Mouse (Mus musculus): ENCODE results near the gene Mad2l1bp. TPM values are rescaled to one million over a fixed set of nuclear protein-coding genes. Genes with fewer than 3 reads are reported as not detected.

Mad2l1bp gene
- polyA plus RNA-seq, 1 experiment from 2014 or later: 37.1 TPM

DNA sequence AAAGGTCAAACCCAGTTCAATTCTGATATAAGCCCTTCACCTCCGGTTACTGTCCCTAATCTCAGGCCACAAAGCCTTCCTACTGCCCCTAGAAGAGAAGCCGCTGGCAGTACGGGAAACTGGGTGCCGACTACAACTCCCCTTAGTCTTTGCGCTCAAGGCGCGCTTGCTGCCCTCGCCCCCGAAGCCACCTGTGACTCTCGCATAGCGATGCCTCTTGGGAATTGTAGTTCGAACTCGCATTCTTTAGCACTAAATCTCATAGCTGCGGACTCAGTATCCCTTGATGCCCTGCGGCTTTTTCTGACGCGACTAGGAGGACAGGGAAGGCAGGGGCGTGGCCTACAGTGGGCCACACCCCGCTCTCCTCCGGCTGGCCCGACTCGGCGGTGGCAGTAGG is 7.3 kb upstream of the Mad2l1bp start, which contains the start of gene Gtpbp2:
TSS of gene Gtpbp2 (plus strand) at position 347 of the 400 bp plus-strand sequence.
- H3K4me1 ChIP-seq (ENCODE audit: control insufficient read depth, insufficient read depth, low read length): peaks cover 24% of the 10 kb centered on the region
- H3K9me3 ChIP-seq (ENCODE audit: control insufficient read depth, low read length): no peaks in the 10 kb centered on the region
- 0 out of 2 replicates have a peak, but pooled peaks cover 7% of the 10 kb centered on the region for H3K36me3 ChIP-seq (ENCODE audit: control insufficient read depth, insufficient read depth, low read length)
- ATAC-seq: peak; percentile 92
- H3K4me2 ChIP-seq (ENCODE audit: low read depth, low read length): peak within 1 kb of the TSS; percentile 76
- WGBS: 0% methylated on average over 23 of the region's 23 CpGs
- H3K27ac ChIP-seq (ENCODE audit: low read length): peak within 1 kb of the TSS; percentile 94
- H3K9ac ChIP-seq (ENCODE audit: low read depth, low read length): peak within 1 kb of the TSS; percentile 86
- H3K27me3 ChIP-seq (replicated peaks; ENCODE audit: control insufficient read depth, insufficient read depth, low read length): no peaks in the 10 kb centered on the region
- H3K4me3 ChIP-seq (ENCODE audit: low read length): peak within 1 kb of the TSS; percentile 78

DNA sequence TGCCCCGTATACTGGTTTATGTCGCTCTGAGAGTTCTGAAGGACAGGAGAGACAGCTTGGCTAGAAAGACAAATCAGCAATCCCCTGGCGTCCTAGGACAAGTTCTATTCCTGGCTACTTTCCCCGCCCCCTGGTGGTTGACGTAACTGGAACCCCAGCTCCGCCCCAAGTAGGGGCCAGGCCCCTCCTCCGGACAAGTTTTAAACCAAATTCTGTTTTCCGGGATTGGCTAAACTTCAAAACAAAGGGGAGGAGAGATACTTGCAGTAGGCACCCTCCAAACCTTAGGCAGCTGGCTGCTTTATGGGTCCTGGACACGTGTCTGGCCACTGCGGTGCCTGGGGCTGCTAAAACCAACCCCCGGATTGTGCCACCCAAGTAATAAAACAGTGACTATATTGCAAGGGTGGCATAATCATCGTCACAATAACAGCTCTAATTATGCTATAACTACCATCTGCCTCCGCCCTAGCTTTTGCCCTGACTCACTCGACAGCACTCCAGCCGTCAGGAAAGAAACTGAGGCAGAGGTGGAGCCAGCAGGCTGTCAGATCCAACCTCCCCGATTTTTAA is 6.8 kb upstream of the Mad2l1bp start:
- H3K4me2 ChIP-seq (ENCODE audit: low read depth, low read length): peak overlapping the region; percentile 76
- 0 out of 2 replicates have a peak, but pooled peaks cover 7% of the 10 kb centered on the region for H3K36me3 ChIP-seq (ENCODE audit: control insufficient read depth, insufficient read depth, low read length)
- no peaks in the 10 kb centered on the region for H3K9me3 ChIP-seq (ENCODE audit: control insufficient read depth, low read length)
- H3K4me3 ChIP-seq (ENCODE audit: low read length): peak overlapping the region; percentile 78
- H3K4me1 ChIP-seq (ENCODE audit: control insufficient read depth, insufficient read depth, low read length): peaks cover 24% of the 10 kb centered on the region
- peak overlapping the region; percentile 94 for H3K27ac ChIP-seq (ENCODE audit: low read length)
- WGBS: under 1% methylated on average over 16 of the region's 16 CpGs
- no peaks in the 10 kb centered on the region for H3K27me3 ChIP-seq (replicated peaks; ENCODE audit: control insufficient read depth, insufficient read depth, low read length)
- ATAC-seq: peak; percentile 72
- H3K9ac ChIP-seq (ENCODE audit: low read depth, low read length): peak overlapping the region; percentile 70

DNA sequence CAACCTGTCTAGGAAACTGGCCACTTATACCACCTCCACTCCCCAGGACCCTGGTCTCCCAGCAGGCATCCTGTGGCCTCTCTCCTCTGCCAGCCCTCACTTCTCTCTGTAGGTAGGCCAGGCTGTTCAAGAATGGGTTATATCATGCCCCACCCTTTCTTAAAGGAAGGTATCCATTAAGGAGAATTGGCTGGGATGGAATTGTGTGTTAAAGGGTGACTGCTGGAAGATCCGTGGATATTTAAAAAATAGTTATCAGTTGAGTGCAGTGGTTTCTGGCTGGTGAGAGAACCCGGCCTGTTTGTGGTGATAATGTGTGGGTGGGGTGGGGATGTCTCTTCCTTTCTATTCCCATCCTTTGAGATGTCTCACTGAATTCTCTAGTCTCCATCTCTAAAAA is 5.9 kb upstream of the Mad2l1bp start:
- Histone ChIP-seq H3K36me3 (ENCODE audit: control insufficient read depth, insufficient read depth, low read length) (0 out of 2 replicates have a peak, but pooled peaks cover 3% of the 10 kb centered on the region), H3K27me3 (replicated peaks; ENCODE audit: control insufficient read depth, insufficient read depth, low read length) (no peaks in the 10 kb centered on the region), H3K4me1 (ENCODE audit: control insufficient read depth, insufficient read depth, low read length) (peaks cover 24% of the 10 kb centered on the region), H3K9ac (ENCODE audit: low read depth, low read length) (no peak overlapping the region), H3K27ac (ENCODE audit: low read length) (peak overlapping the region; percentile 94; the same call in 1 of the 2 replicates), H3K4me3 (ENCODE audit: low read length) (peak overlapping the region; percentile 78; the same call in 1 of the 2 replicates), H3K9me3 (ENCODE audit: control insufficient read depth, low read length) (no peaks in the 10 kb centered on the region), H3K4me2 (ENCODE audit: low read depth, low read length) (peak overlapping the region; percentile 76; the same call in 1 of the 2 replicates)
- ATAC-seq: no peak
- WGBS: 56% methylated on average over 2 of the region's 2 CpGs

DNA sequence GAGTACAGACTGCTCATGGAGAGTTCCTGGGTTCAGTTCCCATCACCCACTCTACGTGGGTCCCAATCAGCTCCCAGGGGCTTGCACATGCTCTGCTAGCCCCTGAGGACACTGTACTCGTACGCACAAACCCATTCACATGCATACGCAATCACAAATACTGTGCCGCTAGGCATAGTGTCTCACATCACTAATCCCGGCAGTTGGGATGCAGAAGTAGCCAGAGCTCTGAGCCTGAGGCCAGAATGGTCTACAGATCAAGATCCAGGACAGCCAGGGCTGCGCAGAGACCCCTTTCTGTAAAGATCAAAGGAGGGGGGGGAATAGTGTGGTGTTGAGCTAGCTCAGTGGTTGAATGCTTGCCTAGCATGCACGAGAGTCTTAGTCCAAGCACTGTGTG is 3.8 kb upstream of the Mad2l1bp start:
- no peaks in the 10 kb centered on the region for H3K27me3 ChIP-seq (replicated peaks; ENCODE audit: control insufficient read depth, insufficient read depth, low read length)
- no peak overlapping the region for H3K4me2 ChIP-seq (ENCODE audit: low read depth, low read length)
- 85% methylated on average over 8 of the region's 8 CpGs for WGBS
- H3K27ac ChIP-seq (ENCODE audit: low read length): no peak overlapping the region
- H3K4me1 ChIP-seq (ENCODE audit: control insufficient read depth, insufficient read depth, low read length): peaks cover 19% of the 10 kb centered on the region
- H3K9me3 ChIP-seq (ENCODE audit: control insufficient read depth, low read length): no peaks in the 10 kb centered on the region
- H3K36me3 ChIP-seq (ENCODE audit: control insufficient read depth, insufficient read depth, low read length): no peaks in the 10 kb centered on the region
- no peak overlapping the region for H3K9ac ChIP-seq (ENCODE audit: low read depth, low read length)
- ATAC-seq: no peak
- H3K4me3 ChIP-seq (ENCODE audit: low read length): no peak overlapping the region

DNA sequence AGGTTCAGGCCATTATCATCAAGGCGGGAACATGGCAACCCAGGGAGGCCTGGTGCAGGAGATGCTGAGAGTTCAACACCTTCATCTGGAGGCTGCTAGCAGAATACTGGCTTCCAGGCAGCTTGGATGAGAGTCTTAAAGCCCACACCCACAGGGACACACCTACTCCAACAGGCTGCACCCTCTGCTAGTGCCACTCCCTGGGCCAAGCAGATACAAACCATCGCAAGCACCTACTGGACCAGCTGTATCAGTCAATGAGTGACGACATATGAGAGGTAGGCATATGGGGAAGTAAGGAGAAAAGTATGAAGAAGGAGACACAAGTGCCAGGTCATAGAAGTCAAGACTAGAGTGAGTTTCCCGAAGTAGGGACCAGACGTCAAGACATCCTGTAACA is 3.3 kb upstream of the Mad2l1bp start:
- no peak overlapping the region for H3K27ac ChIP-seq (ENCODE audit: low read length)
- no peak overlapping the region for H3K9ac ChIP-seq (ENCODE audit: low read depth, low read length)
- H3K4me3 ChIP-seq (ENCODE audit: low read length): no peak overlapping the region
- H3K36me3 ChIP-seq (ENCODE audit: control insufficient read depth, insufficient read depth, low read length): no peaks in the 10 kb centered on the region
- 82% methylated on average over 5 of the region's 5 CpGs for WGBS
- no peak for ATAC-seq
- no peak overlapping the region for H3K4me2 ChIP-seq (ENCODE audit: low read depth, low read length)
- peaks cover 14% of the 10 kb centered on the region for H3K4me1 ChIP-seq (ENCODE audit: control insufficient read depth, insufficient read depth, low read length)
- no peaks in the 10 kb centered on the region for H3K27me3 ChIP-seq (replicated peaks; ENCODE audit: control insufficient read depth, insufficient read depth, low read length)
- H3K9me3 ChIP-seq (ENCODE audit: control insufficient read depth, low read length): no peaks in the 10 kb centered on the region

DNA sequence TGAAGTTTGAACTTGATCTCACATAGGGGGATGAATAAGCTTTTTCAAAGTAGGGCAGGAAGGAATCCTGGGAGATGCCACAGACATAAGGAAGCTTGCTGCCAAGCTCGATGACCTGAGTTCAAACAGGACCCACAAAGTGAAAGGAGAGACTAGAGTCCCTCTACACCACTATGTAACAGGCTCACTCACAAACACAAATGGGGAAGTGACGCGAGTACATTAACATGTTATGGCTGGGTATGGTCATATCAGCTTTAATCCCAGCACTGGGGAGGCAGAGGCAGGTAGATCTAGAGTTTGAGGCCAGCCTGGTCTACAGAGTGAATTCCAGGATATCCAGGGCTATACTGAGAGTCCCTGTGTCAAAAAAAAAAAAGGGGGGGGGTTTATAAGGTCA is 983 bp upstream of the Mad2l1bp start:
- Histone ChIP-seq H3K9ac (ENCODE audit: low read depth, low read length) (no peak overlapping the region), H3K36me3 (ENCODE audit: control insufficient read depth, insufficient read depth, low read length) (no peaks in the 10 kb centered on the region), H3K9me3 (ENCODE audit: control insufficient read depth, low read length) (no peaks in the 10 kb centered on the region), H3K27me3 (replicated peaks; ENCODE audit: control insufficient read depth, insufficient read depth, low read length) (no peaks in the 10 kb centered on the region), H3K4me2 (ENCODE audit: low read depth, low read length) (no peak overlapping the region), H3K4me1 (ENCODE audit: control insufficient read depth, insufficient read depth, low read length) (peaks cover 7% of the 10 kb centered on the region), H3K27ac (ENCODE audit: low read length) (no peak overlapping the region), H3K4me3 (ENCODE audit: low read length) (no peak overlapping the region)
- no peak for ATAC-seq
- WGBS: 88% methylated on average over 3 of the region's 3 CpGs

DNA sequence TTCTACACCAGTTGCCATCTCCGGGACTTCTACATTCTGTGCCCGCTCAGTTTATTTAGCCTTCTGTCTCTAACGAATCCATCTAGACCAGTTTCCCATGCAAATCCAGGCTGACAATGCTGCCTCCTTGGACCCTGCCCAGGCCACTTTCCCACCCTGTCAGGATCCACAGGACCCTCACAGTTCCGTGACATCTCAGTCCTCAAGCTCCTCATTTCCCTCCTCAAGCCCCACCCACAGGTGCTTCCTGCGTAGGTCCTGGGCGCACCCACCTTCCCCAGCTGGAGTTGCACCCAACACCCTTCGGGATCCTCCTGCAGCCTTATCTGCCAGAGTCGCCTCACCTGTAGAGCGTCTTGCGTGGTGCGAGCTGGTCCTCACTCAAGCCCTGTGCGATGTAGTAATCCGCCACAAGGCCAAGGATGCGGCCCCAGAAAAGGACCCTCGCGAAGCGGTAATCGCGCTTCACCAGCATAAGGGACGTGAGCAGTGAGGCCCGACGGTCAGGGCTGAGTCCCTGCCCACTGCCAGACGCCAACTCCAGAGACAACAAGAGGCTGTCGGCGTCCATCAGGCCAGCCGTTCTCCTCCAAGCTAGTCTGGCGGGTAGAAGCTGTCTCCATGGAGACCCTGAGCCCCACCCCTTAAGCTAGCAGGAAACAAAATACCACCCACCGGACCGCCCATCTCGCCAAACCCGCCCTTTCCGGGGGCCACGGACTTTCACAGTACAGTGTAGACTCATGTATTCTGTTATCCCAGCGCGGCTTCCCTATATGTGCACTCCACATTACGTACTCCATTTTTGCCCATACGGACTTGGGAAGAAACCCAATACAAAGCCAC is 9.6 kb downstream of the Mad2l1bp start, which contains the start of gene Rsph9:
TSS of gene Rsph9 (minus strand) at position 639 of the 846 bp plus-strand sequence.
- Histone ChIP-seq H3K4me2 (ENCODE audit: low read depth, low read length) (peak within 1 kb of the TSS; percentile 93), H3K9me3 (ENCODE audit: control insufficient read depth, low read length) (no peaks in the 10 kb centered on the region), H3K27me3 (replicated peaks; ENCODE audit: control insufficient read depth, insufficient read depth, low read length) (no peaks in the 10 kb centered on the region), H3K27ac (ENCODE audit: low read length) (peak within 1 kb of the TSS; percentile 51), H3K9ac (ENCODE audit: low read depth, low read length) (peak within 1 kb of the TSS; percentile 62), H3K36me3 (ENCODE audit: control insufficient read depth, insufficient read depth, low read length) (peaks cover 13% of the 10 kb centered on the region), H3K4me1 (ENCODE audit: control insufficient read depth, insufficient read depth, low read length) (peaks cover 14% of the 10 kb centered on the region), H3K4me3 (ENCODE audit: low read length) (peak within 1 kb of the TSS; percentile 59)
- peak; percentile 98 for ATAC-seq
- 4% methylated on average over 37 of the region's 37 CpGs for WGBS

DNA sequence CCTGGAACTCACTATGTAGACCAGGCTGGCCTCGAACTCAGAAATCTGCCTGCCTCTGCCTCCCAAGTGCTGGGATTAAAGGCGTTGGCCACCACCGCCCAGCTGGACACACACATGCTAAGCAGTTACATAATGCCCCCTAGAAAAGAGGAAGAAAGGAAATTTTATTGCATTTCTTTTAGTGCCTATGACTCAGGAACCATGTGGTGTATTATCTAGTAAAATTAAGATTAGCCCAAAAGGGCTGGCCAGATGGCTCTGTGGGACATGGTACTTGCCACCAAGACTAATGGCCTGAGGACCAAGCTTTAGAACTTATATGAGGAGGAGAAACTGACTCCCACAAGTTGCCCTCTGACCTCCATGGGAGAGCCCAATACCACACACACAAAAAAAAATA is 13.5 kb downstream of the Mad2l1bp start:
- no peak overlapping the region for H3K9ac ChIP-seq (ENCODE audit: low read depth, low read length)
- H3K36me3 ChIP-seq (ENCODE audit: control insufficient read depth, insufficient read depth, low read length): no peaks in the 10 kb centered on the region
- H3K4me2 ChIP-seq (ENCODE audit: low read depth, low read length): no peak overlapping the region
- H3K4me1 ChIP-seq (ENCODE audit: control insufficient read depth, insufficient read depth, low read length): peaks cover 14% of the 10 kb centered on the region
- H3K27ac ChIP-seq (ENCODE audit: low read length): no peak overlapping the region
- H3K27me3 ChIP-seq (replicated peaks; ENCODE audit: control insufficient read depth, insufficient read depth, low read length): no peaks in the 10 kb centered on the region
- no peak for ATAC-seq
- whole genome bisulfite sequencing: 85% methylated on average over 3 of the region's 3 CpGs
- no peaks in the 10 kb centered on the region for H3K9me3 ChIP-seq (ENCODE audit: control insufficient read depth, low read length)
- H3K4me3 ChIP-seq (ENCODE audit: low read length): no peak overlapping the region

DNA sequence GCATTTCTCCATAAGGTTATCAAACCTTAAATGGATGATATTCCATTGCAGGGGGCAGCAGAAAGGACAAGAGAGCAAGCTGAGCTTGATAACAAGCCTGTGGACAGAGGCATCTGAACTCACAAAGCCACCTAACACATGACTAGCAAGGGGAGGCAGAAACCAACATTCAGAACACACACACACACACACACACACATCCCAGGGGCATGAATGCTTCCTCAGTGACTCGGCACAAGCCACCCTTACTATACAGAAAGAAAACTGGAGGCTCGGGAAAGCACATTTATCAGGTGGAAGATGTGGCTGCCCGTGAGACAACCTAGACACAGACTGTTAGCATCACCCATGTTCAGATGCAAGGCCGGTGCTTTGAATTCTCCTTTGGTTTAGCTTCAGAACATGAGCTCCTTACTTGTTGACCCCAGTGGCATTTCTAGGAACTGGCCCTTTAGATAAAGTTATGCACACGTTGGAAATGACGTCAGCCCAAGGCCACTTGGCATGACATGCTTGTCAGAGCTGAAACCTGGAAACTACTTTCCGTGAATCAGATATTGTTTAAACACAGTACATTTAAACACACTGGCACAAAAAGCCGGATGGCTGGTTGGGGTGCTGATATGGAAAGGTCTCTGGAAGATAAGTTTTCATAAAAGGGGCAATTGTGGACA is 14.7 kb downstream of the Mad2l1bp start:
- Histone ChIP-seq H3K4me1 (ENCODE audit: control insufficient read depth, insufficient read depth, low read length) (peaks cover 5% of the 10 kb centered on the region), H3K4me3 (ENCODE audit: low read length) (no peak overlapping the region), H3K27ac (ENCODE audit: low read length) (no peak overlapping the region), H3K9me3 (ENCODE audit: control insufficient read depth, low read length) (no peaks in the 10 kb centered on the region), H3K9ac (ENCODE audit: low read depth, low read length) (no peak overlapping the region), H3K4me2 (ENCODE audit: low read depth, low read length) (no peak overlapping the region), H3K27me3 (replicated peaks; ENCODE audit: control insufficient read depth, insufficient read depth, low read length) (no peaks in the 10 kb centered on the region), H3K36me3 (ENCODE audit: control insufficient read depth, insufficient read depth, low read length) (no peaks in the 10 kb centered on the region)
- no peak for ATAC-seq
- WGBS: 70% methylated on average over 8 of the region's 8 CpGs
